Mouse (Mus musculus): ENCODE measurements around the gene Sgcd.

DNA sequence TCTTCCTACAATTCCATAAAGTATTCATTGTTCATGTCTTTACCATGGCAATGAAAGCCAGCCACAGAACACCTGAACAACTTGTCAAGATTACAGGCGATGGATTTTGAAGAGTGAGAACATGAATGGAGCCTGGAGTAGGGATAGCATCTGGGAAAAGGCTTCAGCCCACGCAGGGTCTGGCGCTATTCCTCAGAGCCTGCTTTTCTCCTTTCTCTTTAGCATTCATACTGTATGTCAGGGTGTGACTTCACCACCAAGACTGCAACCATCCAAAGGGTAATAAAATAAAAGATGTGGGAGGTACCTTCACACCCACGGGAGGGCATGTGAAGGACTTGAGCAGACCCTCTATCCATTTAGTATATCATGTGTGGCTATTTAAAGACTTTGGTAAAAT is 720.2 kb downstream of the Sgcd start:
- no peak for TF ChIP-seq CTCF (IDR thresholded peaks at IDR 0.05; ENCODE audit: borderline replicate concordance, insufficient read depth, low read length)
- no peak for TF ChIP-seq POLR2A (IDR thresholded peaks at IDR 0.05; ENCODE audit: low read depth, low read length)
